14 mouse cellular contexts compared by ENCODE assay signal in the genomic region with DNA sequence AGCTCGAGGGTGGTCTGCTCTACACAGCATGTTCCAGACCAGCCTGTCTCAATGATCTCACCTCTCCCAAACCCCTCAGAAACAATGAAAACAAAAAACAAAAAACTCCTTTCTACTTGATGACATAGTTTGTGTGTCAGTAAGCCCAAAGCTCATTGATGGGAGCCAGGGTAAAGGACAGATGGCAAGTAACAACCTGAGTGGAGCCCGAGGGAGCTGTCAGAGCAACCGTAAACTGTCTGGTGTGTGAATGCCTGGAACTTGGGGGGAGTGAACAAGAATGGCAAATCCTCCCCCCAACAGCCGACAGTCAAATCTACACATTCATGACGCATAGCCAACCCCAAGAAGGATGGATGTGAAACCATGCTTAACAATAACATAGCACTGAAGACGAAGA.
"Had no signal": no experiment of that assay in that cellular context is flagged by ENCODE, and none has a peak within 500 bp of the region (broad histone marks: within the 10 kb centered on the region; RNA-seq: fewer than 3 reads in every experiment).

No protein-coding gene starts in this region.

- H3K27me3 ChIP-seq: lung, embryonic 15.5 days; midbrain, embryonic 13.5 days; midbrain, embryonic 15.5 days; neural tube, embryonic 12.5 days had no signal

- H3K4me2 ChIP-seq: lung, embryonic 15.5 days; midbrain, embryonic 11.5 days; midbrain, embryonic 13.5 days; midbrain, embryonic 15.5 days; neural tube, embryonic 12.5 days had no signal

- H3K9me3 ChIP-seq: lung, embryonic 15.5 days; midbrain, embryonic 13.5 days; midbrain, embryonic 15.5 days; neural tube, embryonic 12.5 days had no signal

- ATAC-seq: liver, postnatal 0 days; lung, postnatal 0 days; midbrain, embryonic 13.5 days; midbrain, embryonic 15.5 days had no signal

- DNase-seq: liver, postnatal 0 days; lung, adult 2 months; lung, postnatal 14 days; lung, postnatal 4 days; right cerebral cortex, postnatal 14 days; thymus, adult 18-20 months; thymus, postnatal 14 days; thymus, postnatal 36 days had no signal

- H3K4me3 ChIP-seq: lung, embryonic 15.5 days; midbrain, embryonic 13.5 days; midbrain, embryonic 15.5 days; neural tube, embryonic 12.5 days had no signal

- H3K36me3 ChIP-seq: lung, embryonic 15.5 days; midbrain, embryonic 13.5 days; midbrain, embryonic 15.5 days; neural tube, embryonic 12.5 days had no signal

- H3K4me1 ChIP-seq: lung, embryonic 15.5 days; midbrain, embryonic 13.5 days; midbrain, embryonic 15.5 days; neural tube, embryonic 12.5 days had no signal

- H3K27ac ChIP-seq: lung, embryonic 15.5 days; midbrain, embryonic 13.5 days; midbrain, embryonic 15.5 days; neural tube, embryonic 12.5 days had no signal

- H3K9ac ChIP-seq: liver, postnatal 0 days; lung, embryonic 15.5 days; midbrain, embryonic 13.5 days; midbrain, embryonic 15.5 days; neural tube, embryonic 12.5 days had no signal
